Mouse (Mus musculus) embryonic facial prominence, embryonic 12.5 days (tissue): ENCODE measurements around the gene Aqp6. TPM values are rescaled to one million over a fixed set of nuclear protein-coding genes. Genes with fewer than 3 reads are reported as not detected.

Experiments used
- ATAC-seq: fragments of 200-750 bp; cut with Nextera tagmentation; 2 replicates; pipeline ENCODE4 v1.8.0; 2017; ENCODE audit not compliant: insufficient number of reproducible peaks, insufficient read depth, low FRiP score, low TSS enrichment
- H3K27ac ChIP-seq: fragments of 300-500 bp; sonication (generic); 2 replicates; pipeline ENCODE4 v1.5.1; 2016; ENCODE audit warnings: mild to moderate bottlenecking
- H3K27me3 ChIP-seq: fragments of 300-500 bp; sonication (generic); 2 replicates; pipeline ENCODE4 v1.6.1; 2016; ENCODE audit warnings: mild to moderate bottlenecking, moderate library complexity
- H3K36me3 ChIP-seq: fragments of 300-500 bp; sonication (generic); 2 replicates; pipeline ENCODE4 v1.6.1; 2016; ENCODE audit warnings: mild to moderate bottlenecking
- H3K4me1 ChIP-seq: fragments of 300-500 bp; sonication (generic); 2 replicates; pipeline ENCODE4 v1.6.1; 2016
- H3K4me2 ChIP-seq: fragments of 300-500 bp; sonication (generic); replicated peaks from 2 replicates; pipeline ENCODE4 v1.6.1; 2016; ENCODE audit warnings: mild to moderate bottlenecking, moderate library complexity
- H3K4me3 ChIP-seq: fragments of 300-500 bp; sonication (generic); 2 replicates; pipeline ENCODE4 v1.5.1; 2016; ENCODE audit warnings: mild to moderate bottlenecking
- H3K9ac ChIP-seq: fragments of 300-500 bp; sonication (generic); 2 replicates; pipeline ENCODE4 v1.6.1; 2016; ENCODE audit warnings: mild to moderate bottlenecking, moderate library complexity
- H3K9me3 ChIP-seq: fragments of 300-500 bp; sonication (generic); 2 replicates; pipeline ENCODE4 v1.6.1; 2016; ENCODE audit warnings: mild to moderate bottlenecking, moderate library complexity
- WGBS: fragments of 180-500 bp; shearing (Covaris S2); methylation state at CpG from one replicate; pipeline ENCODE4 v1.1.7; 2016; 5-methylcytosine and 5-hydroxymethylcytosine counted together
- polyA plus RNA-seq: library from polyadenylated mRNA; unstranded; fragments of >200 nt; fragmentation: Nextera tagmentation; extraction: Ambion mirVana; gene quantifications from 2 replicates; pipeline ENCODE4 v1.2.1, GENCODE M21; 2016

Gene Aqp6
- polyA plus RNA-seq, 1 experiment from 2014 or later, result 0.08 TPM

DNA sequence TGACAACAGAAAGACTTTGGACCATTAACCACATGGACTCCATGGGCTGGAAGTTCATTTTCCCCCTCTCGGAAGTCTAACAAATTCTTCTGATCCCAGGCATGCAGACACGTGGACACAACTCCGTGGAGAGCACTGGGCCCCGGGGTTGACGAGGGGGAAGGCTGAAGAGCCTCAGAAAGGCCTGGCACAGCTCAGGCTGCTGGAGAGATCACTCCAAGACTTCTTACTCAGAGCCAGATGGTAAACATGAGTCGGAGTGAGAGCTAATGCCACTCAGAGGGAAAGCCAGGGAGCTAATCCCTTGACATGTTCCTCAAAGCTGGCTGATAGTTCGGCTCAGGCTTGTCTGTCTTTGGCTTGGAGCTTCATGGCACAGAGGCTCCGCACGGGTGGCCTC, 14.0 kb downstream of the Aqp6 start:
- no peak for ATAC-seq
- H3K27me3 ChIP-seq, result peaks cover 23% of the 10 kb centered on the region
- no peak overlapping the region for H3K27ac ChIP-seq

GRCm38 (mm10) chr15:99618595-99618994, 17.4 kb downstream of the Aqp6 start:
- WGBS, result 87% methylated on average over 3 of the region's 3 CpGs
- no peak overlapping the region for H3K4me3 ChIP-seq
- peaks cover 9% of the 10 kb centered on the region for H3K27me3 ChIP-seq
- H3K36me3 ChIP-seq, result peaks cover 37% of the 10 kb centered on the region
- H3K4me2 ChIP-seq, result no peak overlapping the region
- H3K4me1 ChIP-seq, result peaks cover 15% of the 10 kb centered on the region
- H3K27ac ChIP-seq, result no peak overlapping the region
- no peak for ATAC-seq
- H3K9me3 ChIP-seq, result no peaks in the 10 kb centered on the region
- no peak overlapping the region for H3K9ac ChIP-seq

More for the DNA sequence above, 14.0 kb downstream of the Aqp6 start:
- H3K36me3 ChIP-seq, result peaks cover 7% of the 10 kb centered on the region; the same call in 1 of the 2 replicates
- peaks cover 21% of the 10 kb centered on the region for H3K4me1 ChIP-seq
- WGBS, result 39% methylated on average over 9 of the region's 9 CpGs
- 0 out of 2 replicates have a peak, but pooled peaks cover 3% of the 10 kb centered on the region for H3K9me3 ChIP-seq
- H3K9ac ChIP-seq, result no peak overlapping the region
- H3K4me2 ChIP-seq, result no peak overlapping the region
- no peak overlapping the region for H3K4me3 ChIP-seq

DNA sequence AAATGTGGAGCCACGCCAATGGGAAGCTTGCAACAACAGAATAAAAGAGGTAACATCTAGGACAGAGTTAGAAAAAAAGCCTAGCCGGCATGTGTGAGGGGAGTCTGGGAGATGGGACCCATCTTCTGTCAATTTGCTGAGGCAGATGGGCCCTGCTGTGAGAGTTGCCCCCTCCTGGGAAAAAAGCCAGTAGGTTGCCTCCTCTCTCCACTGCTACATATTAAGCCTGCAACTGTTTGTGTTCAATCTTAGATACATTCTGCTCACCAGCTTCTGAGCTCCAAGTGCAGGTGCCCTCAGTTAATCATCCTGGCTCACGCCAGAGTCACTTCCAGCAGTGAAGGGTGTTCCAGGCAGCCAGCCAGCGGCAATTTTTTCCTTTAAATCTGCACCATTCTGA, 18.6 kb downstream of the Aqp6 start:
- no peak overlapping the region for H3K4me2 ChIP-seq
- WGBS, result 88% methylated on average over 4 of the region's 4 CpGs
- H3K36me3 ChIP-seq, result peaks cover 47% of the 10 kb centered on the region
- H3K9me3 ChIP-seq, result no peaks in the 10 kb centered on the region
- peaks cover 9% of the 10 kb centered on the region for H3K4me1 ChIP-seq
- H3K27me3 ChIP-seq, result no peaks in the 10 kb centered on the region
- no peak overlapping the region for H3K4me3 ChIP-seq
- no peak overlapping the region for H3K9ac ChIP-seq
- no peak for ATAC-seq
- H3K27ac ChIP-seq, result no peak overlapping the region

DNA sequence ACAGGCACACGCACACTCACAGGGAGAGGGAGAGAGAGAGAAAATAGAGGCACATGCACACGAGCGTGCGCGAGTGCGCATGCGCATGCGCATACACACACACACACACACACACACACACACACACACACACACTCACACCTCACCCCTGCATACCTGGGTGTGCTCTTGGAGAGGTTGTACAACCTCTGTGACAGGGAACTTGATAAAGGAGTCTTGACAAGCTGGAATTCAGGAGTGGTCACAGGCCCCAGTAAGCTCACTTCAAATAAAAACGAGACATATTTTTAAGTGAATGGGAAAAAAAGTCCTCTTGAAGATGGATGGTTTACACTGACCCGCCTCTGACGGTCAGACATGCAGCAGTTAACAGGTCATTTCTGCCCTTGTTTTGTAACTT, 20.9 kb downstream of the Aqp6 start:
- Histone ChIP-seq H3K9me3 (no peaks in the 10 kb centered on the region), H3K4me2 (no peak overlapping the region), H3K4me3 (no peak overlapping the region), H3K4me1 (no peaks in the 10 kb centered on the region), H3K27me3 (no peaks in the 10 kb centered on the region), H3K36me3 (peaks cover 68% of the 10 kb centered on the region), H3K9ac (no peak overlapping the region), H3K27ac (no peak overlapping the region)
- WGBS, result 93% methylated on average over 11 of the region's 11 CpGs
- no peak for ATAC-seq

GRCm38 (mm10) chr15:99631618-99632017, 30.4 kb downstream of the Aqp6 start:
- Histone ChIP-seq H3K27me3 (no peaks in the 10 kb centered on the region), H3K9ac (no peak overlapping the region), H3K9me3 (no peaks in the 10 kb centered on the region), H3K27ac (no peak overlapping the region), H3K4me1 (no peaks in the 10 kb centered on the region), H3K4me2 (no peak overlapping the region), H3K36me3 (peaks cover 87% of the 10 kb centered on the region), H3K4me3 (no peak overlapping the region)
- ATAC-seq, result no peak

DNA sequence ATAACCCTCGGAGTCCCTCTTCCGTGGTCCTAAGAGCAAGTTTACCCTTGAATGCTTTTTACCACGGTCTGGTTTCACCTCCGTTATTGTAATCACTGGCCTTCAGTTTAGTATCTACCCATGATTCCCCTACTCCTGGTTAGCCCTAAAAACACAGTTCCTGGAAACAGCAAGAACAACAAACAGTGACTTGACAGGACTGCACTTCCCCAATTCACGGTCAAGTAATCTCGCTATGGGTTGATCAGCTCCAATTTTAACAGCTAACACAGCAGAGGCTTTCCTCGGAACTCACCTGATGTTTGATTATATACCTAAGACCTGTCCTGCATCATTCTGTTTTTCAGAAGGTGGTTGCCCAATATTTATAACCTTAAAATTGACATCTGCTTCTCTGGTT, 33.5 kb downstream of the Aqp6 start:
- Histone ChIP-seq H3K4me1 (no peaks in the 10 kb centered on the region), H3K9me3 (no peaks in the 10 kb centered on the region), H3K27me3 (no peaks in the 10 kb centered on the region), H3K4me2 (no peak overlapping the region), H3K36me3 (peaks cover 89% of the 10 kb centered on the region), H3K27ac (no peak overlapping the region), H3K9ac (no peak overlapping the region), H3K4me3 (no peak overlapping the region)
- 90% methylated on average over 7 of the region's 7 CpGs for WGBS
- ATAC-seq, result no peak

- Histone ChIP-seq H3K4me2 (no peak overlapping the region), H3K9me3 (no peaks in the 10 kb centered on the region), H3K27ac (peak overlapping the region; percentile 31; the same call in 1 of the 2 replicates), H3K27me3 (no peaks in the 10 kb centered on the region), H3K36me3 (peaks cover 76% of the 10 kb centered on the region), H3K4me1 (peaks cover 1% of the 10 kb centered on the region; the same call in 1 of the 2 replicates), H3K9ac (no peak overlapping the region), H3K4me3 (no peak overlapping the region)
- no peak for ATAC-seq
- WGBS, result 78% methylated on average over 12 of the region's 12 CpGs
Observed at GRCm38 (mm10) chr15:99637405-99638123, 36.4 kb downstream of the Aqp6 start.

GRCm38 (mm10) chr15:99638124-99638485, 36.9 kb downstream of the Aqp6 start:
- peaks cover 5% of the 10 kb centered on the region; the same call in 1 of the 2 replicates for H3K4me1 ChIP-seq
- no peak overlapping the region for H3K9ac ChIP-seq
- no peak overlapping the region for H3K27ac ChIP-seq
- H3K36me3 ChIP-seq, result peaks cover 71% of the 10 kb centered on the region
- no peaks in the 10 kb centered on the region for H3K9me3 ChIP-seq
- no peaks in the 10 kb centered on the region for H3K27me3 ChIP-seq
- no peak overlapping the region for H3K4me3 ChIP-seq
- H3K4me2 ChIP-seq, result no peak overlapping the region
- no peak for ATAC-seq
- 85% methylated on average over 5 of the region's 5 CpGs for WGBS

- no peaks in the 10 kb centered on the region for H3K9me3 ChIP-seq
- no peak for ATAC-seq
- H3K27me3 ChIP-seq, result no peaks in the 10 kb centered on the region
- H3K4me3 ChIP-seq, result no peak overlapping the region
- peaks cover 33% of the 10 kb centered on the region for H3K36me3 ChIP-seq
- peak overlapping the region; percentile 11; the same call in 1 of the 2 replicates for H3K27ac ChIP-seq
- H3K4me2 ChIP-seq, result no peak overlapping the region
- H3K4me1 ChIP-seq, result peaks cover 20% of the 10 kb centered on the region
- WGBS, result 68% methylated on average over 6 of the region's 6 CpGs
- H3K9ac ChIP-seq, result no peak overlapping the region
Observed at GRCm38 (mm10) chr15:99642622-99643021, 41.4 kb downstream of the Aqp6 start.

- peaks cover 23% of the 10 kb centered on the region for H3K36me3 ChIP-seq
- H3K27me3 ChIP-seq, result no peaks in the 10 kb centered on the region
- no peak for ATAC-seq
- peaks cover 30% of the 10 kb centered on the region for H3K4me1 ChIP-seq
- no peak overlapping the region for H3K4me3 ChIP-seq
- 83% methylated on average over 10 of the region's 10 CpGs for WGBS
- no peak overlapping the region for H3K27ac ChIP-seq
- H3K9ac ChIP-seq, result no peak overlapping the region
- H3K9me3 ChIP-seq, result no peaks in the 10 kb centered on the region
- H3K4me2 ChIP-seq, result no peak overlapping the region
Observed at GRCm38 (mm10) chr15:99643832-99644231, 42.6 kb downstream of the Aqp6 start.

GRCm38 (mm10) chr15:99644776-99645175, 43.6 kb downstream of the Aqp6 start:
- ATAC-seq, result no peak
- Histone ChIP-seq H3K36me3 (peaks cover 16% of the 10 kb centered on the region; the same call in 1 of the 2 replicates), H3K4me2 (no peak overlapping the region), H3K4me3 (no peak overlapping the region), H3K9ac (no peak overlapping the region), H3K4me1 (peaks cover 39% of the 10 kb centered on the region), H3K27ac (no peak overlapping the region), H3K9me3 (no peaks in the 10 kb centered on the region), H3K27me3 (no peaks in the 10 kb centered on the region)
- 82% methylated on average over 7 of the region's 7 CpGs for WGBS

DNA sequence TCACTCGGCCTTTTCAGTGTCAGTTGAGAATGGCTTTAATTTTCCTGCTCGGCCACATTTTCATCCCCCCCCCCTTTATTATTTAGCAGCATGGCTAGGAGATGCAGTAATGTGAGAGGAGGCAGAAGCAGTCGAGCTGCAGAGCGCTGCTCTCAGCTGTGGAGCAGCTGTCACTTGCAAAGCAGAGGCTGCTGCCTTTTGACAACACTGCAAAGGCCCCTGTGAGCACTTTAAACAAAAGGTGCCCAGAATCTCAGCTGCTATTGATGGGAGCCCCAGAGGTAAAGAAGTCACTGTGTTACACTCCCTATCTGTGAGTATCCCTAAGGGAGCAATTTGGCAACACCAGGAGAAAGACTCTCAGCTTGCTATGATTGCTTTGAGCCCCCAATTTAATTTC, 47.1 kb downstream of the Aqp6 start:
- Histone ChIP-seq H3K4me3 (no peak overlapping the region), H3K4me2 (peak overlapping the region; percentile 28), H3K27ac (peak overlapping the region; percentile 41; the same call in 1 of the 2 replicates), H3K27me3 (peaks cover 7% of the 10 kb centered on the region), H3K36me3 (no peaks in the 10 kb centered on the region), H3K9ac (no peak overlapping the region), H3K9me3 (no peaks in the 10 kb centered on the region), H3K4me1 (peaks cover 45% of the 10 kb centered on the region)
- no peak for ATAC-seq
- WGBS, result 12% methylated on average over 4 of the region's 4 CpGs
